Mouse (Mus musculus) ES-E14 (cell line): Measurements from ENCODE around the gene Lmx1a.

ENCODE experiments used
- CHD2 ChIP-seq: IDR thresholded peaks from 2 replicates; pipeline ENCODE4 v1.6.1; 2014; ENCODE audit warnings: mild to moderate bottlenecking, low read depth, low read length, inconsistent platforms
- HCFC1 ChIP-seq: IDR thresholded peaks from 2 replicates; pipeline ENCODE4 v1.6.1; 2012; ENCODE audit warnings: low read length, inconsistent platforms, borderline replicate concordance; ENCODE audit not compliant: insufficient read depth
- MAFK ChIP-seq: IDR thresholded peaks from 2 replicates; pipeline ENCODE4 v1.6.1; 2014; ENCODE audit warnings: mild to moderate bottlenecking, low read depth, low read length, inconsistent platforms; ENCODE audit not compliant: insufficient read depth
- ZC3H11A ChIP-seq: IDR thresholded peaks from 2 replicates; pipeline ENCODE4 v1.6.1; 2012; ENCODE audit warnings: low read depth, mild to moderate bottlenecking, inconsistent platforms, low read length, borderline replicate concordance
- ZNF384 ChIP-seq: IDR thresholded peaks from 2 replicates; pipeline ENCODE4 v1.6.1; 2012; ENCODE audit warnings: low read depth, low read length, inconsistent platforms

GRCm38 (mm10) chr1:167896234-167896633 is 207.2 kb downstream of the Lmx1a start:
- TF ChIP-seq HCFC1 (no peak), ZC3H11A (peak; percentile 33; the same call in 1 of the 2 replicates), ZNF384 (no peak), MAFK (no peak), CHD2 (no peak)
